Mouse (Mus musculus): Measurements from ENCODE around the gene Pcgf3. TPM values are rescaled to one million over a fixed set of nuclear protein-coding genes. Genes with fewer than 3 reads are reported as not detected.
A peak's percentile ranks its signal among the peaks of the same experiment; 100 is the strongest.

The Pcgf3 gene
- polyA plus RNA-seq, 1 experiment from 2014 or later: 16.3 TPM

DNA sequence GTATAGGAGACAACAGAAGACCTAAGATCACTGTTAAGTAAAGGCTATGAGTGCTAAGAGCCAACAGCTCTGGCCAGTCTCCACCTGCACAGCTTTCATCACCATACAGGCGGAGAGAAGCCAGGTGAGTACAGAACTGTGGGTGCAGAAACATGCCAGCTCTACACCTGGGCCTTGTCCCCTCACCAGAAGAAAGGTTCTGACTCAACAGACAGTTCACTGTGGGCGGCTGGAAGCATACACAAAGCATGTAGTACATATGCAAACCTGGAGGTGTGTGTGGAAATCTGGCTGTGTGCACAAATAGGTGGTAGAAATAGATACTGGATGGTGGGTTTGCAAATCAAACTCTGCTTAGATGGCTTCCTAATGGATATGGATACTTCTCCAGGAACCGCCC, 61.6 kb downstream of the Pcgf3 start:
- no peak overlapping the region for H3K4me2 ChIP-seq (ENCODE audit: low read depth, low read length)
- H3K27me3 ChIP-seq (ENCODE audit: control insufficient read depth, insufficient read depth, low read length): no peaks in the 10 kb centered on the region
- H3K4me1 ChIP-seq (ENCODE audit: control insufficient read depth, insufficient read depth, low read length): no peaks in the 10 kb centered on the region
- H3K27ac ChIP-seq (ENCODE audit: low read length): no peak overlapping the region
- WGBS: 70% methylated on average over 3 of the region's 3 CpGs
- no peaks in the 10 kb centered on the region for H3K9me3 ChIP-seq (replicated peaks; ENCODE audit: control insufficient read depth, low read length)
- no peaks in the 10 kb centered on the region for H3K36me3 ChIP-seq (ENCODE audit: control insufficient read depth, insufficient read depth)
- no peak for ATAC-seq (replicated peaks; ENCODE audit: extremely low read depth, insufficient read depth, low FRiP score)
- no peak overlapping the region for H3K4me3 ChIP-seq (ENCODE audit: low read length)
- no peak overlapping the region for H3K9ac ChIP-seq (ENCODE audit: low read length)

DNA sequence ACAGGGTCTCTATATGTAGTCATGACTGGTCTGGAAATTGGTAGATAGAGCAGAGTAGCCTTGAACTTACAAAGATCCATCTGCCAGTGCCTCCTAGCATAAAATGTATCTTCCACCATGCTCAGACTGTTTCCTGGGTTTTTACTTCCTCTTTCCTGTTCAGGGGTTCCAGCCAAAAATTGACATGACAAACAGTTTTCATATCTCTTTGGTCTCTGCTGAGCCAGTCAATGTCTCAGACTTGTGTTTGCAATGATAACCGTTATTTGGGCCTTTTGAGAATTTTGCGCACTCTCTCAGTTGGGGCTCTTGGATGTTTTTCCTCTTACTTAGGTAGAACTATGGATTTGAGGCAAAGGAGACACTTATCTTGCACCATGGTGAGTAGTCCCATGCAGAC, 73.2 kb downstream of the Pcgf3 start:
- no peak overlapping the region for H3K4me2 ChIP-seq (ENCODE audit: low read depth, low read length)

DNA sequence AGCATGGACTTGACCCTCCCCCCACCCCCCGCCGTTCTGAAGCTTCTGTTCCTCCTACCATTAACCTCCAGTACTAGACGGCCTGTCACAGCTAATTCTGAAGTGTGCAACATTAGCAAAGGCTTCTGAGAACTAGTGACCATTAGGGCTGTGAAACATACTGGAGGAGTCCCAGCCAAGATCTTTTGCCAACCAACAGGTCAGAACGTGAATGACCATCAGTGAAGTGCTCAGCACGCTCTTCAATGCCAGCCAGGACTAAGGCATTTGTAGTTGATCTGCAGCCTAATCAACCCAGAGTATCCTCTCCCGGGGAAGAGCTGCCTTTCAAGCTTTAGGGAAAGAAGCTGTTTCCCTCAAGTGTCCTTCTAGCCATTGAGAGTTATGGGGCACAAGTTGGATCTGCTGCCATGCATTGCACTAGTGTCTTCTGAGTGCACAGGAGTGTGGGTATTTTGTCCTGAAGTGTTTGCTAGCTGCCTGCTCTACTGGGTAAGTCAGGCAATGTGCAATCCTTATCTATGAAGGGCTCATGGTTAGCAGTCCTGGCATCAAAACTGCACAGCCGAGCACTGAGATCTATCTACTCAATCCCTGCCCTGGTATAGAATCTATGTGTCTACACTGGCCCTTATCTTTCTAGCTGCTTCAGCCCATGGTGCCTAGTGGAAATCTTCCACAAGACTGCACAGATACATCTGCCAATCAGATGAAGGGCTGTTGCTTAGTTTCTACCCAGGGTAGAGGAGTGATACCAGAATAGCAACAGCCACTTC, 82.7 kb downstream of the Pcgf3 start:
- H3K4me3 ChIP-seq (ENCODE audit: low read length): no peak overlapping the region
- no peaks in the 10 kb centered on the region for H3K36me3 ChIP-seq (ENCODE audit: control insufficient read depth, insufficient read depth)
- no peak for ATAC-seq (replicated peaks; ENCODE audit: extremely low read depth, insufficient read depth, low FRiP score)
- H3K27ac ChIP-seq (ENCODE audit: low read length): no peak overlapping the region
- H3K27me3 ChIP-seq (ENCODE audit: control insufficient read depth, insufficient read depth, low read length): peaks cover 2% of the 10 kb centered on the region
- H3K4me1 ChIP-seq (ENCODE audit: control insufficient read depth, insufficient read depth, low read length): no peaks in the 10 kb centered on the region
- WGBS: 52% methylated on average over 7 of the region's 7 CpGs
- no peak overlapping the region for H3K4me2 ChIP-seq (ENCODE audit: low read depth, low read length)
- H3K9me3 ChIP-seq (replicated peaks; ENCODE audit: control insufficient read depth, low read length): no peaks in the 10 kb centered on the region
- H3K9ac ChIP-seq (ENCODE audit: low read length): no peak overlapping the region

More for the DNA sequence above, 73.2 kb downstream of the Pcgf3 start:
- Histone ChIP-seq H3K4me3 (ENCODE audit: low read length) (no peak overlapping the region), H3K9me3 (replicated peaks; ENCODE audit: control insufficient read depth, low read length) (peaks cover 5% of the 10 kb centered on the region; the same call in 1 of the 2 replicates), H3K27ac (ENCODE audit: low read length) (no peak overlapping the region), H3K27me3 (ENCODE audit: control insufficient read depth, insufficient read depth, low read length) (no peaks in the 10 kb centered on the region), H3K9ac (ENCODE audit: low read length) (no peak overlapping the region), H3K36me3 (ENCODE audit: control insufficient read depth, insufficient read depth) (no peaks in the 10 kb centered on the region), H3K4me1 (ENCODE audit: control insufficient read depth, insufficient read depth, low read length) (no peaks in the 10 kb centered on the region)
- no peak for ATAC-seq (replicated peaks; ENCODE audit: extremely low read depth, insufficient read depth, low FRiP score)
- 88% methylated on average over 2 of the region's 2 CpGs for WGBS

DNA sequence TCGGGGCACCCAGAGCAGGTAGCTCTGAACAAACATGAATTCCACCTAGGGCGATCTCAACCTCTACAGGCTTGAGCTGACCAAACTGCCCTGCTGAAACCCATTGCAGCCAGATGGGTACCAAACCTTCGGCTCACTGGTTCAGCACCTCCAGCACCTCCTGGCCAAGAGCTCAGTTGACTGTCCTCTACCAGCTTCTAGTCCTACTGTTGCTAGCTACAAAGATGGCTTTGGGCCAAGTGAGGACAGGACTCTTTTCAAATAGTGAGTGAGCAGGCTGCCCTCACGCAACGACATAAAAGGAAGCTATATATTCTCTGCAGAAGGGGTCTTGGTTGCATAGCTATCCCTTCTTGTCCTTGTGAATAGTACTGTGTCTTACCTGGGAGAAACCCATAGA, 86.6 kb downstream of the Pcgf3 start:
- Histone ChIP-seq H3K4me3 (ENCODE audit: low read length) (no peak overlapping the region), H3K4me2 (ENCODE audit: low read depth, low read length) (no peak overlapping the region)
- WGBS: 83% methylated on average over 5 of the region's 5 CpGs

DNA sequence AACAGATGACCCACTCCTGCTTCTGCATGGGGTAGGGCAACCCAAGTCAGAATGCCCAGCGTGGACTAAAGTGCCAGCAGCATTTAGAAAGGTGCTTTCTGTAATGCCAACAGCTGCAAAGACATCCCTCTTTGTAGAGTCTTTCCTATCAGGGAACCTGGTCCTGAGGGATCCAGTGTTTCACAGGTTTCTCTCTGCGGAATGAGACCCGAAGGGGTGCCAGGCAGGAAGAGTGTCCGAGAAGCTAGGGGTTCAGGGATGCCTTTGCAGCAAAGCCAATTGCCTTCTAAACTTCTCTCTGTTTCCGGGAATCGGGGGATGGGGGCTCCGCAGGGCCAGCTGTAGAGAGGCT, 88.1 kb downstream of the Pcgf3 start:
- Histone ChIP-seq H3K4me2 (ENCODE audit: low read depth, low read length) (peak overlapping the region; percentile 66), H3K27ac (ENCODE audit: low read length) (no peak overlapping the region), H3K9me3 (replicated peaks; ENCODE audit: control insufficient read depth, low read length) (no peaks in the 10 kb centered on the region), H3K9ac (ENCODE audit: low read length) (no peak overlapping the region), H3K4me1 (ENCODE audit: control insufficient read depth, insufficient read depth, low read length) (peaks cover 11% of the 10 kb centered on the region; the same call in 1 of the 2 replicates), H3K27me3 (ENCODE audit: control insufficient read depth, insufficient read depth, low read length) (peaks cover 34% of the 10 kb centered on the region), H3K36me3 (ENCODE audit: control insufficient read depth, insufficient read depth) (no peaks in the 10 kb centered on the region), H3K4me3 (ENCODE audit: low read length) (peak overlapping the region; percentile 30)
- no peak for ATAC-seq (replicated peaks; ENCODE audit: extremely low read depth, insufficient read depth, low FRiP score)
- WGBS: 15% methylated on average over 7 of the region's 7 CpGs

More for the DNA sequence above, 86.6 kb downstream of the Pcgf3 start:
- peaks cover 11% of the 10 kb centered on the region; the same call in 1 of the 2 replicates for H3K4me1 ChIP-seq (ENCODE audit: control insufficient read depth, insufficient read depth, low read length)
- H3K9me3 ChIP-seq (replicated peaks; ENCODE audit: control insufficient read depth, low read length): no peaks in the 10 kb centered on the region
- H3K27ac ChIP-seq (ENCODE audit: low read length): no peak overlapping the region
- H3K9ac ChIP-seq (ENCODE audit: low read length): no peak overlapping the region
- peaks cover 34% of the 10 kb centered on the region for H3K27me3 ChIP-seq (ENCODE audit: control insufficient read depth, insufficient read depth, low read length)
- H3K36me3 ChIP-seq (ENCODE audit: control insufficient read depth, insufficient read depth): no peaks in the 10 kb centered on the region
- ATAC-seq (replicated peaks; ENCODE audit: extremely low read depth, insufficient read depth, low FRiP score): no peak

DNA sequence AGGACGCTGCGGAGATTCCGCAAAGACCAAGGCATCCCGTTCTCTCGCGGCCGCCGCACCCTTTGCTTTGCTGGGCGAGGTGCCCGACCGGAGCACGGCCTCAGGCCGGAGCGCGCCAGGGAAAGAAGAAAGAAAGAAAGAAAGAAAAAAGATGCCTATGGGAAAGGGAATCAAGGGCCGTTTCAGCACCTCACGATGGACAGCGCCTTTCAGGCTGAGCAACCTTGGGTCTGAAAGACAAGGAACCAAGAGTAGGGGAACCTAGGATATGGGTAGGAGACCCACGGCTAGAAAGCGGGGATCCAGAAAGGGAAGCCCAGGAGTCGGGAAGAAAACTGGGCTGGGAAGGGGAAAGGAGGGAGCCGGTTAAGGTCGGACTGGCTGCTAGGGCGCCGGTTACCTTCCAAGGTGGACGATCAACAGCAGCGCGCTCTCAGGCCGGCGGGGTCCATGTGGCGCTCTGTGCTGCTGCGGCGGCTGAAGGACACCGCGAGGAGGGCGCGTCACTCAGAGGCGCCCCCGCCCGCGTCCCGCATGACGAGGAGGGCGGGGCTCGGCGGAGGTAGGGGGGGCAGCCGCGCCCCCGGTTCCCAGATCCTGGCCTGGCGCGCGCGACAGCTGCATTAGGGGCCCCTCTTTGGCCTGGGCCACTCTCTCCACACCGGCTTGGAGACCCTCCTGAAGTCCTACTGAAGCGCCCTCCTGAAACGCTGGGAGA, 88.6 kb downstream of the Pcgf3 start, which contains the start of gene Cplx1:
Gene Cplx1 (minus strand): TSS at position 536 of the 718 bp plus-strand sequence.
- no peak within 1 kb of the TSS for H3K27ac ChIP-seq (ENCODE audit: low read length)
- peak; percentile 55; the same call in 1 of the 2 replicates for ATAC-seq (replicated peaks; ENCODE audit: extremely low read depth, insufficient read depth, low FRiP score)
- no peak within 1 kb of the TSS for H3K9ac ChIP-seq (ENCODE audit: low read length)
- no peaks in the 10 kb centered on the region for H3K36me3 ChIP-seq (ENCODE audit: control insufficient read depth, insufficient read depth)
- no peaks in the 10 kb centered on the region for H3K9me3 ChIP-seq (replicated peaks; ENCODE audit: control insufficient read depth, low read length)
- peaks cover 11% of the 10 kb centered on the region; the same call in 1 of the 2 replicates for H3K4me1 ChIP-seq (ENCODE audit: control insufficient read depth, insufficient read depth, low read length)
- H3K27me3 ChIP-seq (ENCODE audit: control insufficient read depth, insufficient read depth, low read length): peaks cover 34% of the 10 kb centered on the region
- H3K4me2 ChIP-seq (ENCODE audit: low read depth, low read length): peak within 1 kb of the TSS; percentile 66
- H3K4me3 ChIP-seq (ENCODE audit: low read length): peak within 1 kb of the TSS; percentile 30
- whole genome bisulfite sequencing: 1% methylated on average over 56 of the region's 56 CpGs

DNA sequence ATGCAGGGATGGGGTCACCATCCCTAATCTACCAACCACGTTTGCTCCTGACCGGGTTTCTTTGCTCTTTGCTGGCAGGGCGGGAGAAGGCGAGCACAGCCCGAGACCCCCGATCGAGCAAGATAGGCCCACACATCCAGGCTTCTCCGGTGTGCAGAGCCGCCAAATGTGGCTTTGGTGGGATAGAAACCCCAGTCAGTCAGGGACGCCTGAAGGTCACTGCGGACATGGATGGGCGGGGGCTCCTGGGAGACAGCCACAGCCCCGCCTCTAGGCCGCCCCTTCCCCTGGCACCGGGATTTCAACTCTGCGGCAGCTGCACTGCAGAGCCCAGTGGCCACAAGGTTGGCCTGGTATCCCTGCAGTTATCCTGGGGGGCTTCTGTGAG, 89.2 kb downstream of the Pcgf3 start:
- H3K27me3 ChIP-seq (ENCODE audit: control insufficient read depth, insufficient read depth, low read length): peaks cover 34% of the 10 kb centered on the region
- no peaks in the 10 kb centered on the region for H3K9me3 ChIP-seq (replicated peaks; ENCODE audit: control insufficient read depth, low read length)
- H3K36me3 ChIP-seq (ENCODE audit: control insufficient read depth, insufficient read depth): no peaks in the 10 kb centered on the region
- H3K27ac ChIP-seq (ENCODE audit: low read length): no peak overlapping the region
- H3K4me1 ChIP-seq (ENCODE audit: control insufficient read depth, insufficient read depth, low read length): peaks cover 11% of the 10 kb centered on the region; the same call in 1 of the 2 replicates
- H3K4me2 ChIP-seq (ENCODE audit: low read depth, low read length): peak overlapping the region; percentile 66
- no peak overlapping the region for H3K9ac ChIP-seq (ENCODE audit: low read length)
- WGBS: 3% methylated on average over 16 of the region's 16 CpGs
- peak overlapping the region; percentile 30 for H3K4me3 ChIP-seq (ENCODE audit: low read length)
- no peak for ATAC-seq (replicated peaks; ENCODE audit: extremely low read depth, insufficient read depth, low FRiP score)

DNA sequence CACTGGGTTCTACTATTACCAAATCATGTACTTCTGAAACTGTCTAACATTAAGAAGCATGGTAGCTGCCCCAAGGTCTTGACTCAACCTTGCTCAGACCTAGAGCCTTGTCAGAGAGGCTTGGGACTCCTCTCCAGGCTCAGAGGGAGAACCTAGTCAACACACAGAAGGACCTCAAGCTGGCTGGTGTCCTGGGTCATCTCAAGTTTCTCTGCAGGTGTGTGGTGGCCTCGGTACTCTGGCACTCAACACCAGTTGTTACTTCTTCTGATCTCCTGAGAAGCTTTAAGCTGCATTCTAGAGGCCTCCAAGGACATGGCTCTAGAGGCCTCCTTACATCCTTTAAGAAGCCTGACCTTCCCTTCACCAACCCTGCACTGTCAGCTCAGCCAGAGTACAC, 93.0 kb downstream of the Pcgf3 start:
- Histone ChIP-seq H3K36me3 (ENCODE audit: control insufficient read depth, insufficient read depth) (no peaks in the 10 kb centered on the region), H3K27ac (ENCODE audit: low read length) (no peak overlapping the region), H3K9me3 (replicated peaks; ENCODE audit: control insufficient read depth, low read length) (no peaks in the 10 kb centered on the region), H3K27me3 (ENCODE audit: control insufficient read depth, insufficient read depth, low read length) (peaks cover 29% of the 10 kb centered on the region), H3K4me2 (ENCODE audit: low read depth, low read length) (no peak overlapping the region), H3K9ac (ENCODE audit: low read length) (no peak overlapping the region), H3K4me3 (ENCODE audit: low read length) (no peak overlapping the region), H3K4me1 (ENCODE audit: control insufficient read depth, insufficient read depth, low read length) (peaks cover 11% of the 10 kb centered on the region; the same call in 1 of the 2 replicates)
- no peak for ATAC-seq (replicated peaks; ENCODE audit: extremely low read depth, insufficient read depth, low FRiP score)
- WGBS: 67% methylated on average over 1 of the region's 1 CpGs
